ENCODE assay signal across 9 mouse cellular contexts in genomic region chrX:136171189-136172117, GRCm38 (mm10). TPM values are rescaled to one million over a fixed set of nuclear protein-coding genes. Genes with fewer than 3 reads are reported as not detected.
DNase-seq lines count a peak whose midpoint lies in the region; ATAC-seq and TF ChIP-seq lines count a peak whose summit lies in the region.
"Had no signal": no experiment of that assay in that cellular context is flagged by ENCODE, and none has a peak within 500 bp of the region (broad histone marks: within the 10 kb centered on the region; RNA-seq: fewer than 3 reads in every experiment).

No protein-coding gene starts in this region.

- H3K4me1 ChIP-seq in forebrain, embryonic 13.5 days = peaks cover 3% of the 10 kb centered on the region; the same call in 1 of the 2 replicates
- H3K4me1 ChIP-seq in heart, postnatal 0 days (ENCODE audit: control insufficient read depth, insufficient read depth) = 0 out of 2 replicates have a peak, but pooled peaks cover 3% of the 10 kb centered on the region
- H3K4me1 ChIP-seq in liver, embryonic 13.5 days (replicated peaks) = peaks cover 8% of the 10 kb centered on the region
- H3K4me1 ChIP-seq in neural tube, embryonic 11.5 days (ENCODE audit: control insufficient read depth, insufficient read depth, low read length) = no peaks in the 10 kb centered on the region

- TF ChIP-seq CTCF in heart, postnatal 0 days (IDR thresholded peaks at IDR 0.05; ENCODE audit: low read depth) = no peak

- H3K36me3 ChIP-seq in forebrain, embryonic 13.5 days (ENCODE audit: poor library complexity, severe bottlenecking) = no peaks in the 10 kb centered on the region
- 0 out of 2 replicates have a peak, but pooled peaks cover 5% of the 10 kb centered on the region for H3K36me3 ChIP-seq in heart, postnatal 0 days (replicated peaks; ENCODE audit: control insufficient read depth, insufficient read depth, low read length)
- peaks cover 8% of the 10 kb centered on the region; the same call in 1 of the 2 replicates for H3K36me3 ChIP-seq in liver, embryonic 13.5 days
- no peaks in the 10 kb centered on the region for H3K36me3 ChIP-seq in neural tube, embryonic 11.5 days (ENCODE audit: control insufficient read depth, insufficient read depth, low read length)

- WGBS in forebrain, embryonic 13.5 days = 24% methylated on average over 24 of the region's 24 CpGs
- 17% methylated on average over 23 of the region's 24 CpGs for WGBS in heart, postnatal 0 days
- 14% methylated on average over 24 of the region's 24 CpGs for WGBS in liver, embryonic 13.5 days (ENCODE audit: insufficient replicate concordance)
- WGBS in neural tube, embryonic 11.5 days = 25% methylated on average over 24 of the region's 24 CpGs

- DNase-seq in MEL-GATA-1-ER (ENCODE audit: extremely low read depth, low read depth) = peak; percentile 44
- peak; percentile 34 for DNase-seq in cerebellum, adult 11 months
- DNase-seq in heart, postnatal 0 days (ENCODE audit: low spot score) = peak; percentile 85
- peak; percentile 69 to 85 for DNase-seq in kidney, postnatal 4 days
- DNase-seq in liver, embryonic 13.5 days = peak; percentile 36
- peak; percentile 73 for DNase-seq in neural tube, embryonic 11.5 days (ENCODE audit: low spot score)
- DNase-seq in urinary bladder, postnatal 14 days (ENCODE audit: low spot score) = peak; percentile 64

- H3K27ac ChIP-seq in forebrain, embryonic 13.5 days = peak overlapping the region; percentile 76
- peak overlapping the region; percentile 95 for H3K27ac ChIP-seq in heart, postnatal 0 days (ENCODE audit: low read depth)
- H3K27ac ChIP-seq in liver, embryonic 13.5 days = peak overlapping the region; percentile 85
- peak overlapping the region; percentile 31; the same call in 1 of the 2 replicates for H3K27ac ChIP-seq in neural tube, embryonic 11.5 days (ENCODE audit: low read depth, low read length)

- H3K4me2 ChIP-seq in forebrain, embryonic 13.5 days = peak overlapping the region; percentile 59
- H3K4me2 ChIP-seq in heart, postnatal 0 days (ENCODE audit: low read depth, low read length) = peak overlapping the region; percentile 64
- H3K4me2 ChIP-seq in liver, embryonic 13.5 days = peak overlapping the region; percentile 69
- peak overlapping the region; percentile 41 for H3K4me2 ChIP-seq in neural tube, embryonic 11.5 days (ENCODE audit: low read depth)

- peak overlapping the region; percentile 53 for H3K4me3 ChIP-seq in forebrain, embryonic 13.5 days
- H3K4me3 ChIP-seq in heart, postnatal 0 days (ENCODE audit: low read depth, low read length) = peak overlapping the region; percentile 71
- peak overlapping the region; percentile 72 for H3K4me3 ChIP-seq in liver, embryonic 13.5 days (replicated peaks)
- H3K4me3 ChIP-seq in neural tube, embryonic 11.5 days (ENCODE audit: low read depth, low read length) = peak overlapping the region; percentile 45

- no peak for TF ChIP-seq EP300 in heart, postnatal 0 days (IDR thresholded peaks at IDR 0.05; ENCODE audit: low read depth)

- H3K27me3 ChIP-seq in forebrain, embryonic 13.5 days = peaks cover 3% of the 10 kb centered on the region; the same call in 1 of the 2 replicates
- H3K27me3 ChIP-seq in heart, postnatal 0 days (ENCODE audit: control insufficient read depth, insufficient read depth, low read length) = no peaks in the 10 kb centered on the region
- H3K27me3 ChIP-seq in liver, embryonic 13.5 days = no peaks in the 10 kb centered on the region
- no peaks in the 10 kb centered on the region for H3K27me3 ChIP-seq in neural tube, embryonic 11.5 days (ENCODE audit: control insufficient read depth, insufficient read depth, low read length)

- peak; percentile 70 for ATAC-seq in forebrain, embryonic 13.5 days
- ATAC-seq in heart, postnatal 0 days (ENCODE audit: insufficient read depth, low read depth) = peak; percentile 72
- ATAC-seq in liver, embryonic 13.5 days (ENCODE audit: low read depth) = peak; percentile 70
- peak; percentile 58 for ATAC-seq in neural tube, embryonic 11.5 days (ENCODE audit: insufficient read depth, low FRiP score, low TSS enrichment)

- H3K9ac ChIP-seq in forebrain, embryonic 13.5 days = peak overlapping the region; percentile 66
- peak overlapping the region; percentile 85 for H3K9ac ChIP-seq in heart, postnatal 0 days (replicated peaks; ENCODE audit: low read depth, low read length)
- H3K9ac ChIP-seq in liver, embryonic 13.5 days = peak overlapping the region; percentile 80
- H3K9ac ChIP-seq in neural tube, embryonic 11.5 days (ENCODE audit: low read length) = peak overlapping the region; percentile 59

- no peaks in the 10 kb centered on the region for H3K9me3 ChIP-seq in forebrain, embryonic 13.5 days (replicated peaks)
- no peaks in the 10 kb centered on the region for H3K9me3 ChIP-seq in heart, postnatal 0 days (replicated peaks; ENCODE audit: control insufficient read depth, low read length)
- H3K9me3 ChIP-seq in liver, embryonic 13.5 days (replicated peaks) = no peaks in the 10 kb centered on the region
- no peaks in the 10 kb centered on the region for H3K9me3 ChIP-seq in neural tube, embryonic 11.5 days (ENCODE audit: control insufficient read depth, low read length)

RNA-seq across cellular contexts. Expression of gene Tceal8, which starts 0.7 kb away (rescaled TPM):
- 127 and 135 TPM in 2 replicates for polyA plus RNA-seq in forebrain, embryonic 13.5 days (2015; fragmentation: Nextera tagmentation; extraction: Ambion mirVana)
- 162 and 180 TPM in 2 replicates for total RNA-seq in heart, postnatal 0 days (2014; rRNA removed; ENCODE audit: low replicate concordance)
- 202 and 229 TPM in 2 replicates for polyA plus RNA-seq in heart, postnatal 0 days (2015; fragmentation: Nextera tagmentation; extraction: Ambion mirVana)
- 191 and 256 TPM in 2 replicates for polyA plus RNA-seq in liver, embryonic 13.5 days (2015; fragmentation: Nextera tagmentation; extraction: Ambion mirVana)
- polyA plus RNA-seq in neural tube, embryonic 11.5 days (2014; fragmentation: Nextera tagmentation; extraction: Ambion mirVana) = 201 and 224 TPM in 2 replicates

RNA-seq across cellular contexts. Expression of gene Tceal5, which starts 32.2 kb away (rescaled TPM):
- polyA plus RNA-seq in forebrain, embryonic 13.5 days (2015; fragmentation: Nextera tagmentation; extraction: Ambion mirVana) = 11.0 and 13.0 TPM in 2 replicates
- total RNA-seq in heart, postnatal 0 days (2014; rRNA removed; ENCODE audit: low replicate concordance) = 0.39 TPM in 1 of 2 replicates, not detected in the other
- polyA plus RNA-seq in heart, postnatal 0 days (2015; fragmentation: Nextera tagmentation; extraction: Ambion mirVana) = 13.4 and 15.0 TPM in 2 replicates
- polyA plus RNA-seq in liver, embryonic 13.5 days (2015; fragmentation: Nextera tagmentation; extraction: Ambion mirVana) = 6.2 and 6.4 TPM in 2 replicates
- 1.4 and 4.3 TPM in 2 replicates for polyA plus RNA-seq in neural tube, embryonic 11.5 days (2014; fragmentation: Nextera tagmentation; extraction: Ambion mirVana)

RNA-seq across cellular contexts. Expression of gene Bex4, which starts 32.7 kb away (rescaled TPM):
- 133 and 145 TPM in 2 replicates for polyA plus RNA-seq in forebrain, embryonic 13.5 days (2015; fragmentation: Nextera tagmentation; extraction: Ambion mirVana)
- 13.8 and 15.5 TPM in 2 replicates for total RNA-seq in heart, postnatal 0 days (2014; rRNA removed; ENCODE audit: low replicate concordance)
- polyA plus RNA-seq in heart, postnatal 0 days (2015; fragmentation: Nextera tagmentation; extraction: Ambion mirVana) = 93.8 and 119 TPM in 2 replicates
- polyA plus RNA-seq in liver, embryonic 13.5 days (2015; fragmentation: Nextera tagmentation; extraction: Ambion mirVana) = 211 and 264 TPM in 2 replicates
- 65.6 and 70.7 TPM in 2 replicates for polyA plus RNA-seq in neural tube, embryonic 11.5 days (2014; fragmentation: Nextera tagmentation; extraction: Ambion mirVana)

RNA-seq across cellular contexts. Expression of gene Tceal7, which starts 43.1 kb away (rescaled TPM):
- 1.3 and 1.5 TPM in 2 replicates for polyA plus RNA-seq in forebrain, embryonic 13.5 days (2015; fragmentation: Nextera tagmentation; extraction: Ambion mirVana)
- total RNA-seq in heart, postnatal 0 days (2014; rRNA removed; ENCODE audit: low replicate concordance) = 14.9 and 21.7 TPM in 2 replicates
- polyA plus RNA-seq in heart, postnatal 0 days (2015; fragmentation: Nextera tagmentation; extraction: Ambion mirVana) = 14.5 and 15.1 TPM in 2 replicates
- polyA plus RNA-seq in liver, embryonic 13.5 days (2015; fragmentation: Nextera tagmentation; extraction: Ambion mirVana) = 2.8 and 2.9 TPM in 2 replicates
- 4.0 and 5.6 TPM in 2 replicates for polyA plus RNA-seq in neural tube, embryonic 11.5 days (2014; fragmentation: Nextera tagmentation; extraction: Ambion mirVana)
- polyA plus RNA-seq: gonadal fat pad, adult 2 months had no signal

RNA-seq across cellular contexts. Expression of gene Bex1, which starts 43.9 kb away (rescaled TPM):
- polyA plus RNA-seq in forebrain, embryonic 13.5 days (2015; fragmentation: Nextera tagmentation; extraction: Ambion mirVana) = 177 and 185 TPM in 2 replicates
- 27.3 and 69.5 TPM in 2 replicates for total RNA-seq in heart, postnatal 0 days (2014; rRNA removed; ENCODE audit: low replicate concordance)
- polyA plus RNA-seq in heart, postnatal 0 days (2015; fragmentation: Nextera tagmentation; extraction: Ambion mirVana) = 123 and 141 TPM in 2 replicates
- polyA plus RNA-seq in liver, embryonic 13.5 days (2015; fragmentation: Nextera tagmentation; extraction: Ambion mirVana) = 170 and 184 TPM in 2 replicates
- polyA plus RNA-seq in neural tube, embryonic 11.5 days (2014; fragmentation: Nextera tagmentation; extraction: Ambion mirVana) = 111 and 118 TPM in 2 replicates

Comparison
In these comparisons a context has a peak if more than half of its experiments do, and no peak if none do; other contexts are left out.
1. Peak in every context shown above with its lines: DNase-seq, ATAC-seq, H3K4me3 ChIP-seq and H3K27ac ChIP-seq.
2. DNase-seq: peak in every context shown above with its lines; median percentile 85 in heart, postnatal 0 days; 77 in kidney, postnatal 4 days; 73 in neural tube, embryonic 11.5 days; 64 in urinary bladder, postnatal 14 days; 44 in MEL-GATA-1-ER; 36 in liver, embryonic 13.5 days; 34 in cerebellum, adult 11 months.
3. H3K27ac ChIP-seq: peak in every context shown above with its lines; median percentile 95 in heart, postnatal 0 days; 85 in liver, embryonic 13.5 days; 76 in forebrain, embryonic 13.5 days; 31 in neural tube, embryonic 11.5 days.